Mouse (Mus musculus) olfactory bulb, adult 2 months (tissue): ENCODE measurements around the gene Inpp5a.

ENCODE experiments used
- CTCF ChIP-seq: fragments of 200-500 bp; IDR thresholded peaks from 2 replicates; pipeline ENCODE4 v1.5.1; 2012; ENCODE audit warnings: low read depth, mild to moderate bottlenecking, low read length, moderate library complexity; ENCODE audit not compliant: insufficient read depth
- POLR2A ChIP-seq: fragments of 200-500 bp; IDR thresholded peaks from 2 replicates; pipeline ENCODE4 v1.6.1; 2012; ENCODE audit warnings: mild to moderate bottlenecking, low read depth, low read length, moderate library complexity; ENCODE audit not compliant: insufficient read depth

- no peak for TF ChIP-seq CTCF
- TF ChIP-seq POLR2A = no peak
Measured at GRCm38 (mm10) chr7:139439031-139439430, 50.1 kb downstream of the Inpp5a start.
